Mouse (Mus musculus) olfactory bulb, adult 2 months (tissue): ENCODE measurements at regions not wholly inside any gene's neighbourhood (a gene's known extent, or its start where the extent isn't known, plus 50 kb on each side); places are given as distances from the start of the nearest gene placed in this dataset.

Experiments
- CTCF ChIP-seq: fragments of 200-500 bp; IDR thresholded peaks from 2 replicates; pipeline ENCODE4 v1.5.1; 2012; ENCODE audit warnings: low read depth, mild to moderate bottlenecking, low read length, moderate library complexity; ENCODE audit not compliant: insufficient read depth
- POLR2A ChIP-seq: fragments of 200-500 bp; IDR thresholded peaks from 2 replicates; pipeline ENCODE4 v1.6.1; 2012; ENCODE audit warnings: mild to moderate bottlenecking, low read depth, low read length, moderate library complexity; ENCODE audit not compliant: insufficient read depth

DNA sequence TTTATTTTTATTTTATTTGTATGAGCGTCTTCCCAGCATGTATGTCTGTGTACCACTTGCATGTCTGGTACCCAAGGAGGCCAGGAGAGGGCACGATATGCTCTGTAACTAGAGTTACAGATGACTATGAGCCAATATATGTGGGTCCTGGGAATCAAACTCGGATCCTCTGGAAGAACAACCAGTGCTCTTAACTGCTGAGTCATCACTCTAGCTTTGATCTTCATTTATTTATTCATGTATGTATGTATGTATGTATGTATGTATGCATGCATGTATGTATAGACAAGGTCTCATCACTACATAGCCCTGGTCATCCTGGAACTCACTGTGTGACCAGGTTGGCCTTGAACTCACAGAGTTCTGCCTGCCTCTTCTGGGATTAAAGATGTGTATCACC is 124.9 kb downstream of the Kctd15 start:
- TF ChIP-seq CTCF (no peak), POLR2A (no peak)
